Mouse (Mus musculus): ENCODE results near the gene Myh7. TPM values are rescaled to one million over a fixed set of nuclear protein-coding genes. Genes with fewer than 3 reads are reported as not detected.
"Not testable (repeated sequence)": the region's sequence is repeated elsewhere in the genome, so short reads cannot be mapped to it uniquely, and the experiment has no call there.

The Myh7 gene
- total RNA-seq, 2 experiments from 2014 or later: 1,842 to 1,858 TPM

GRCm38 (mm10) chr14:55005506-55005905 lies 11.1 kb upstream of the Myh7 start:
- intact Hi-C loops (cut with DNase I): no loop called here
- peak; percentile 40 to 42 for DNase-seq

- intact Hi-C loops (cut with DNase I): no loop called here
- peak; percentile 89 for DNase-seq
Measured at GRCm38 (mm10) chr14:55003878-55004855, 9.7 kb upstream of the Myh7 start.

DNA sequence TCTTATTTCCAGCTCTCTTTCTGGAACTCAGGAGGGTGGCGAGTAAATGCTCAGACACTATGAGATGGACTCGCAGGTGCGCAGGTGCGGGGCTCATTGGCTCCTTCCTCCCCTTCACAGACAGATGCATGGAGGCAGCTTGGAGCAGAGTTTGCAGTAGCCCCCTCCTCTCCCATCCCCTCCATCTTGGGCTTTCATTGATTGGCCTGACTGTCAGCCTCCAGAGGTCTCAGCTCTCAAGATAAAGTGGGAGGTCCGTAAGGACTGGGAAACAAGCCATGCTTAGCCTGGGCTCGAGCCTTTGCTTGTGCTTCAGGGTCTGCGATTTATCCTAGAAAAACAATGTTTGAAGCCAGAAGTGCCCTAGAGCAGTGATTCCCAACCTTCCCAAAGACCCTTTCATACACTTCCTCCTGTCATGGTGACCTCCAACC lies 8.3 kb upstream of the Myh7 start:
- intact Hi-C loops (cut with DNase I): no loop called here
- peak in 1 of 2 experiments; percentile 58 for DNase-seq

- peak; percentile 63 to 66 for DNase-seq
- intact Hi-C loops (cut with DNase I): no loop called here
Measured at GRCm38 (mm10) chr14:55001938-55002686, 7.7 kb upstream of the Myh7 start.

- intact Hi-C loops (cut with DNase I): no loop called here
- peak; percentile 48 to 66 for DNase-seq
Measured at GRCm38 (mm10) chr14:55001446-55001845, 7.0 kb upstream of the Myh7 start.

- intact Hi-C loops (cut with DNase I): no loop called here
- DNase-seq: peak; percentile 7 to 32
Measured at GRCm38 (mm10) chr14:55000814-55001213, 6.4 kb upstream of the Myh7 start.

- DNase-seq; intact Hi-C loops (cut with DNase I): not testable (repeated sequence)
Measured at GRCm38 (mm10) chr14:54999868-55000267, 5.4 kb upstream of the Myh7 start.

GRCm38 (mm10) chr14:54998680-54999079 lies 4.3 kb upstream of the Myh7 start:
- intact Hi-C loops (cut with DNase I): no loop called here
- peak in 1 of 2 experiments; percentile 5 for DNase-seq

DNA sequence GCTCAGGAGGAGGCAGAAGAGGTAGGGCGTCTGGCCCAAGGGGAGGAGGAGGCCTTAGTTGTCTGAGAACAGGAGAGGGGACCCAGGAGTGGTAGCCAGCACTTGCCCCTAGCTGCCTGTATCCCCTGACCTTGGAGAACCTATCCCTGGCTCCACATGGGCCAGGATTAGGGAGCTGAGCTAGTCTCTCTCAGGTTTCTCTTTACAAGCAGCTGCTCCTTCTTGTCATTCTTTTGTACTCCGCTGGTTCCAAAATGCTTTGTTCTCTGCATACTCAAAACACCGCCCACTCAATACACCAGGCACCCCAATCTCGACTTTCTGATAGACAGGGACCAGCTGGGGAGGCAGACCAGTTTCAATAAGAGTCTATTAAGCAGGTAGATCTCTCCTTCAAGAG lies 2.9 kb upstream of the Myh7 start:
- peak in 1 of 2 experiments; percentile 37 for DNase-seq
- intact Hi-C loops (cut with DNase I): no loop called here

DNA sequence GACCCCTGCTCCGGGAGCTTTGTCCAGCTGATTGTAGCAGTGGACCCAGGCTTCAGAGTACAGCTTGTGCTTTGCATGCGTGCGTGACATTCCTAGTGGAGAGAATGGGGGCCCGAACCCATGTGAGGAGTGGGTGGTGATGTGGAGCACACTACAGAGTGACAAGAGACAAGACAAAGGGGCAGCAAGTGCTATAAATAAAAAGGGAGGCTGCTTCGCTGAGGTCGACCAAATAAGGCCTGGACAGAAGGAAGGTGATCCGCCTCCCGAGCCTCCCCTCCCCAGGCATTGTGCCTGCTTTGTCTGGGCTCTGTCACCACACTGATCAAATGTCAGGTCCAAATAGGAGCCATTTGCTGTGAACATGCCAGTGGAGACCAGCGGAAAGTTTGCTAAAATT lies 2.4 kb upstream of the Myh7 start:
- peak; percentile 63 to 65 for DNase-seq
- intact Hi-C loops (cut with DNase I): no loop called here

- intact Hi-C loops (cut with DNase I): no loop called here
- DNase-seq: peak in 1 of 2 experiments; percentile 45
Measured at GRCm38 (mm10) chr14:54995457-54996138, 1.2 kb upstream of the Myh7 start.

DNA sequence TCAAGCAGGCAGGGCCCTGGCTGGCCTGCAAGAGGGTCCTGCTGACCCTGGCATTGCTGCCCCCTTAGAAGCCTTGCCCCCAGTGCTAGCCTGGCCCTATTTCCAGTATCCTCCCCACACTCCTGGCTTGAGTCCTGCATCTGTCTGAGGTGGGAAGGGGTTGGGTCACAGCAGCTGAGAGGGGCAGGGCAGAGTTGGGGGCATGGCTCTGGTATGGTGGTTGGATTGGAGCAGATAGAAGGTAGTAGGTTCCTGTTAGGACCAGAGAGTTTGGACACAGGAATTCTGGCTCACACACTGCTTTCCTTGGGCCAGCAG lies 402 bp upstream of the Myh7 start:
- DNase-seq: peak in 1 of 2 experiments; percentile 53
- intact Hi-C loops (cut with DNase I): no loop called here

GRCm38 (mm10) chr14:54993636-54994035 lies 790 bp downstream of the Myh7 start:
- peak in 1 of 2 experiments; percentile 22 for DNase-seq
- intact Hi-C loops (cut with DNase I): no loop called here

- intact Hi-C loops (cut with DNase I): no loop called here
- no peak for DNase-seq
Measured at GRCm38 (mm10) chr14:54992196-54992595, 2.2 kb downstream of the Myh7 start.

DNA sequence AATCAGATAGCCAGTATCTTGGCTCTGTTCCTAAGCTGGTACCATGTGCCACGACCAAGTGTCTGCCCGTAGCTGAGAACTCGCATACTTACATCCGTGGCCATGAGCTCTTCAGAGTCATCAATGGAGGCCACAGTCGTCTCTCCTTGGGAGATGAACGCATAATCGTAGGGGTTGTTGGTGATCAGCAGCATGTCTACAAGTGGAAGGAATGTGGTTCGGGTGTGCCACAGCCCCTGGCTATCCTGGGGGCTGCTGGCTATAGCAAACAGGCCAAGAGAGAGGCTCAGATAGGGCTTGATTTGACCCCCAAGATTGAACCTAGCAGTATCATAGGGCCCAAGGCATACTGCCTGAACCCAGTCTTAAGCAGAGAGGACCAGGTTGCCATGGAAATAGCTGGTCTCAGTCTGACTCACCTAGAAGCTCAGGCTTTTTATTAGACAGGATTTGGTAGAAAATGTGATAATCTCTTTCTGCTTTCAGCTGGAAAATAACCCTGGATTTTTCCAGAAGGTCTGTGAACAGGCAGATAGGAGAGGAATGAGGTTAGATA lies 4.5 kb downstream of the Myh7 start:
- no peak for DNase-seq
- intact Hi-C loops (cut with DNase I): no loop called here

- intact Hi-C loops (cut with DNase I): no loop called here
- DNase-seq: no peak
Measured at GRCm38 (mm10) chr14:54988882-54989281, 5.5 kb downstream of the Myh7 start.

DNA sequence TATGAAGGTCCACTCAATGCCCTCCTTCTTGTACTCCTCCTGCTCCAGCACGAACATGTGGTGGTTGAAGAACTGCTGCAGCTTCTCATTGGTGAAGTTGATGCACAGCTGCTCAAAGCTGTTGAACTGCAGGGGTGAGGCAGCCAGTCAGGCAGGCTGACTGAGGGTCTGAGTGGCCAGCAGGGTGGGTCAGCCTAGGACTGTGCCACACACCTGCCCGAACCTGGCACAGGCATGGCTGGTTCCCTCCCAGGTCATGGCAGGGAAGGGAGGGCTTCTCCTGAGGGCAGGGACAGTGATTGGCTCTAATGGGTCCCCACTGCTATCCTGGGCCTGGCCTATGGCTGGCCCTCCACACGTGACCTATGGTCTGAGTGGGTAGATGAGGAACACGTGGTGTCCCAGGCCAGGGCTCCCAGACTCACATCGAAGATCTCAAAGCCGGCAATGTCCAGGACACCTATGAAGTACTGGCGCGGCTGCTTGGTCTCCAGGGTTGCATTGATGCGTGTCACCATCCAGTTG lies 6.0 kb downstream of the Myh7 start:
- intact Hi-C loops (cut with DNase I): not testable (repeated sequence)

GRCm38 (mm10) chr14:54981934-54982333 lies 12.5 kb downstream of the Myh7 start:
- intact Hi-C loops (cut with DNase I): no loop called here

More for the DNA sequence above, 6.0 kb downstream of the Myh7 start:
- DNase-seq: not testable (repeated sequence)

DNA sequence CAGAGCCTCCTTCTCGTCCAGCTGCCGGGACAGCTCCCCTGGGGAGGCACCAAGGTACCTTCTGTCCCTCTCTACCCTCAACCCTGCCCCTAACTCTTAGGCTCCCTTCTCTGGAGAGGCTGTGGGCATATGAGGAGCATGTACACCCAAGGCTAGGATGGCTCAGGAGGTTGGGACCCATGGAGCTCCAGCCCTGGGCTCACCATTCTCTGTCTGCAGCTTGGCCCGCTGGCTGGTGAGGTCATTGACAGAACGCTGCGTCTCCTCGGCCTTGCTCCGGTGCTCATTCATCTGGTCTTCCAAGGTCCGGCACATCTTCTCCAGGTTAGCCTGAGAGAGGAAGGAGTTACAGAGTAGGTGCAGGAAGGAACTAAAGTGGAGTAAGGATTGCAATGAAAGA lies 15.8 kb downstream of the Myh7 start:
- intact Hi-C loops (cut with DNase I): no loop called here
- DNase-seq: no peak

More at GRCm38 (mm10) chr14:54981934-54982333, 12.5 kb downstream of the Myh7 start:
- no peak for DNase-seq

- no peak for DNase-seq
- intact Hi-C loops (cut with DNase I): loop anchor here (1.0 kb wide), 1 partner anchor 28 kb away; no protein-coding TSS in a partner anchor
Measured at GRCm38 (mm10) chr14:54976633-54977032, 17.8 kb downstream of the Myh7 start, which contains the start of gene Gm17428. TSS of gene Gm17428 (plus strand) at chr14:54976933.

All from heart, postnatal 10 days (tissue).